Mouse (Mus musculus) embryonic facial prominence, embryonic 14.5 days (tissue): Measurements from ENCODE around the gene Sec14l2. TPM values are rescaled to one million over a fixed set of nuclear protein-coding genes. Genes with fewer than 3 reads are reported as not detected.
"Not testable (repeated sequence)": the region's sequence is repeated elsewhere in the genome, so short reads cannot be mapped to it uniquely, and the experiment has no call there.

Source experiments
- ATAC-seq: fragments of 200-750 bp; cut with Nextera tagmentation; 2 replicates; pipeline ENCODE4 v1.8.0; 2017; ENCODE audit warnings: low read depth, moderate number of reproducible peaks, moderate TSS enrichment
- DNase-seq: peaks from one replicate; pipeline ENCODE4 v3.0.0-alpha.2; 2015; ENCODE audit warnings: low spot score
- H3K27ac ChIP-seq: fragments of 300-500 bp; sonication (generic); replicated peaks from 2 replicates; pipeline ENCODE4 v1.5.1; 2014; ENCODE audit warnings: low read depth, mild to moderate bottlenecking, low read length, moderate library complexity
- H3K27me3 ChIP-seq: fragments of 300-500 bp; sonication (generic); replicated peaks from 2 replicates; pipeline ENCODE4 v1.6.1; 2014; ENCODE audit warnings: low read length; ENCODE audit not compliant: control insufficient read depth, insufficient read depth
- H3K36me3 ChIP-seq: fragments of 300-500 bp; sonication (generic); 2 replicates; pipeline ENCODE4 v1.6.1; 2014; ENCODE audit warnings: low read length, mixed read lengths; ENCODE audit not compliant: control insufficient read depth, insufficient read depth
- H3K4me1 ChIP-seq: fragments of 300-500 bp; sonication (generic); 2 replicates; pipeline ENCODE4 v1.6.1; 2014; ENCODE audit warnings: antibody characterized with exemption, low read length; ENCODE audit not compliant: control insufficient read depth, insufficient read depth
- H3K4me2 ChIP-seq: fragments of 300-500 bp; sonication (generic); 2 replicates; pipeline ENCODE4 v1.6.1; 2014; ENCODE audit warnings: low read depth, mild to moderate bottlenecking, low read length, moderate library complexity, mixed read lengths
- H3K4me3 ChIP-seq: fragments of 300-500 bp; sonication (generic); 2 replicates; pipeline ENCODE4 v1.5.1; 2014; ENCODE audit warnings: low read depth, mild to moderate bottlenecking, low read length
- H3K9ac ChIP-seq: fragments of 300-500 bp; sonication (generic); 2 replicates; pipeline ENCODE4 v1.6.1; 2014; ENCODE audit warnings: low read depth, mild to moderate bottlenecking, low read length, moderate library complexity, mixed read lengths
- H3K9me3 ChIP-seq: fragments of 300-500 bp; sonication (generic); 2 replicates; pipeline ENCODE4 v1.6.1; 2016; ENCODE audit warnings: low read length; ENCODE audit not compliant: control insufficient read depth
- WGBS: fragments of 180-500 bp; shearing (Covaris S2); extraction: QIAGEN DNeasy Blood & Tissue Kit; methylation state at CpG from one replicate; pipeline ENCODE4 v1.1.7; 2014; 5-methylcytosine and 5-hydroxymethylcytosine counted together
- polyA plus RNA-seq: library from polyadenylated mRNA; unstranded; fragments of >200 nt; fragmentation: Nextera tagmentation; extraction: Ambion mirVana; gene quantifications from 2 replicates; pipeline ENCODE4 v1.2.1, GENCODE M21; 2014

Gene Sec14l2
- polyA plus RNA-seq, 1 experiment from 2014 or later, result 2.2 TPM

GRCm38 (mm10) chr11:4121691-4122090, 1.5 kb downstream of the Sec14l2 start:
- 80% methylated on average over 3 of the region's 3 CpGs for WGBS
- Histone ChIP-seq H3K4me1 (peaks cover 6% of the 10 kb centered on the region), H3K9me3 (peaks cover 18% of the 10 kb centered on the region; the same call in 1 of the 2 replicates), H3K4me2 (no peak overlapping the region), H3K27me3 (peaks cover 13% of the 10 kb centered on the region), H3K27ac (no peak overlapping the region), H3K4me3 (no peak overlapping the region), H3K36me3 (no peaks in the 10 kb centered on the region), H3K9ac (no peak overlapping the region)
- ATAC-seq (no peak), DNase-seq (no peak)

DNA sequence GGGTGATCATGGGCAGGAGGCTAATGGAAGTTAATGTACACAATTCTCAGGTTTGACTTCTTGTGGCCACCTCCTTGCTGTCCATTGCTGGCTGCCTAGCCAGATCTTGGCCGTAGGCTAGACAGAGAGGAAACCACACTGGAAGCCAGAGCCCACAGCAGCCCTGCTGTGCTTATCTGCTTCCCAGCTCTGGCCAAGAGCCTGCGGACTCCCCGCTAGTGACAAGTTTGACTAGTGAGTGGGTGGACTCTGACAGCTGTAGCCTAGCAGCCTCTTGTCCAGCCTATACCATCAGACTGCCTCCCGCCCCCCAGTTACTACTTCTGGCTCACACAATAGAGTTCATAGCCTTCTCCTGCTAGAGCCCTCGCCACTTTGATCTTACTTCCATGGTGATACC, 3.6 kb downstream of the Sec14l2 start:
- peaks cover 6% of the 10 kb centered on the region for H3K4me1 ChIP-seq
- no peak for ATAC-seq
- WGBS, result 78% methylated on average over 5 of the region's 5 CpGs

GRCm38 (mm10) chr11:4118081-4118921, 4.9 kb downstream of the Sec14l2 start:
- peak; percentile 84 for DNase-seq
- H3K27ac ChIP-seq, result peak overlapping the region; percentile 65

More for the DNA sequence above, 3.6 kb downstream of the Sec14l2 start:
- DNase-seq, result no peak
- Histone ChIP-seq H3K9me3 (0 out of 2 replicates have a peak, but pooled peaks cover 4% of the 10 kb centered on the region), H3K27ac (no peak overlapping the region), H3K36me3 (no peaks in the 10 kb centered on the region), H3K4me3 (no peak overlapping the region), H3K27me3 (peaks cover 13% of the 10 kb centered on the region), H3K9ac (no peak overlapping the region), H3K4me2 (no peak overlapping the region)

DNA sequence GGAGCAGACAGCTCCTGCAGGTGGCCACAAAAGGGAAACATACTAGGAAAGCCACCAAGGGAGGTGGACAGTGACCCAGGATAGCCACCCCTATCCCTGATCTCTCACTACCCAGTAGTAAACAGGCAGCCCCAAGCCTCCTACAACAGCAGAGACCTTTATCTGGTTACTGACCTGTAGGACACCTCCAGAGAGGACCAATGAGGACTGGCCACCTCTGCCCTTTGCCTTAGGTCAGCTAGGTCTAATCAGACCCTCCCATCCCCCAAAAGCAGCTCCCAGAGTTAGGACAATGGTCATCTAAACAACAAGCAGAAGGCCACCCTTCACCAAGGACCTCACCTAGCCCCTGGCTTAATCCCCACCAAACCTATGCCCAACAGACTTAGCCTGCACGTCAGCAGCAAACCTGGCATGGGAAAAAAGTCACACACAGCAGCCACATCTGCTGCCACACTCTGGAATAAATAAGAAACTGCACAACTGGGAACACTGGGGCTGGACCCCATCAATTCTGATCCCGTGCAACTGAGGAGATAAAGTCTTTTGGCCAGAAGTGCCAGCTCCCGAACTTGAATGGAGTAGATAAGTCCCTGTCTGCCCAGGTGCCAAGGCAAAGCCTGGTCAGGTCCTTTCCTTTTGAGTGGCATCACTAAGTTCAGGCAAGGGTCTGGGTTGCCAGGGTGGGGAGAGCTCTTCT, 5.7 kb downstream of the Sec14l2 start:
- Histone ChIP-seq H3K4me2 (peak overlapping the region; percentile 96), H3K4me3 (peak overlapping the region; percentile 57), H3K9me3 (no peaks in the 10 kb centered on the region), H3K4me1 (peaks cover 6% of the 10 kb centered on the region), H3K36me3 (no peaks in the 10 kb centered on the region), H3K9ac (peak overlapping the region; percentile 76), H3K27ac (no peak overlapping the region), H3K27me3 (peaks cover 13% of the 10 kb centered on the region)
- DNase-seq, result no peak
- no peak for ATAC-seq
- WGBS, result 18% methylated on average over 3 of the region's 3 CpGs

More at GRCm38 (mm10) chr11:4118081-4118921, 4.9 kb downstream of the Sec14l2 start:
- WGBS, result 3% methylated on average over 34 of the region's 41 CpGs
- Histone ChIP-seq H3K27me3 (peaks cover 13% of the 10 kb centered on the region), H3K4me3 (peak overlapping the region; percentile 57), H3K9ac (peak overlapping the region; percentile 76), H3K9me3 (no peaks in the 10 kb centered on the region), H3K4me1 (peaks cover 6% of the 10 kb centered on the region), H3K4me2 (peak overlapping the region; percentile 96), H3K36me3 (no peaks in the 10 kb centered on the region)
- ATAC-seq, result peak; percentile 48

DNA sequence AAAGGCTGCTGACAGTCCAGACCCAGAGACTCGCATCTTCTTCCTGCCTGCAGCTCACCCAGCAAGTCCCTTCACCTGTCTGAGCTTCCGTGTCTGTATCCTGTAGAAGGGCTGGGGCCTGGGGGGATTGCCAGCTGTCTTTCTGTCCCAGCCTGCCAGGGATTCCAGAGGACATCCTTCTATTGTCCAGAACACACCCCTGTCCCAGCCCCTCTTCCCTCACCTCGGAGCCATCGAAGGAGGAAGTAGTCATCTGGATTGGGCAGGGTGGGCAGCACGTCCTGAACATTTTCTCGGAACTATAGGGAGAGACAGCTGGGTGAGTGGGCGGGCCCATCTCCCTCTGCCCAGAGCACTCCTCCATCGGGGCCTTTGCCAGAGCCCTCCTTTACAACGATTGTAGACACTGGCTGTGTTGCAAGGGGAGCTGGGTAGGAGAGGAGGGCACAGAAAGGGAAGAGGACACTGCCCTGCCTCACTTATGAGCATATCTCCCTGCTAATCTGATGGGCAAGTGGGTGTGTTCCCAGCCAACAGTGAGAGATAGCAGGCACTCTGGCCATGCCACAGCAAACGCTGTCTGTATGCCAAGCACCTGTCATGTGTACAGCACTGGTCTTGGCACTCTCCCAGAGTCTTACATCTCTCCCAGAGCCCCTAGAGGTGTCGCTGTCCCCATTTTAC, 6.6 kb downstream of the Sec14l2 start:
- no peak overlapping the region for H3K27ac ChIP-seq
- peaks cover 6% of the 10 kb centered on the region for H3K4me1 ChIP-seq
- ATAC-seq (no peak), DNase-seq (no peak)
- no peak overlapping the region for H3K9ac ChIP-seq
- no peaks in the 10 kb centered on the region for H3K36me3 ChIP-seq
- no peak overlapping the region; the same call in 1 of the 2 replicates for H3K4me2 ChIP-seq
- H3K27me3 ChIP-seq, result peaks cover 13% of the 10 kb centered on the region
- H3K4me3 ChIP-seq, result no peak overlapping the region
- H3K9me3 ChIP-seq, result no peaks in the 10 kb centered on the region
- 46% methylated on average over 11 of the region's 11 CpGs for WGBS

- Histone ChIP-seq H3K9ac (no peak overlapping the region), H3K27me3 (peaks cover 13% of the 10 kb centered on the region), H3K9me3 (no peaks in the 10 kb centered on the region), H3K27ac (no peak overlapping the region), H3K4me2 (no peak overlapping the region), H3K4me1 (peaks cover 6% of the 10 kb centered on the region), H3K4me3 (no peak overlapping the region), H3K36me3 (no peaks in the 10 kb centered on the region)
- 84% methylated on average over 4 of the region's 4 CpGs for WGBS
- no peak for DNase-seq
- ATAC-seq, result no peak
These were observed 7.8 kb downstream of the Sec14l2 start for GRCm38 (mm10) chr11:4115407-4115806.

- peaks cover 13% of the 10 kb centered on the region for H3K27me3 ChIP-seq
- not testable (repeated sequence) for H3K27ac ChIP-seq, H3K4me3 ChIP-seq, H3K9ac ChIP-seq, ATAC-seq, H3K4me2 ChIP-seq, H3K4me1 ChIP-seq, H3K36me3 ChIP-seq, H3K9me3 ChIP-seq, DNase-seq
- WGBS, result 76% methylated on average over 6 of the region's 6 CpGs
These were observed 8.7 kb downstream of the Sec14l2 start for GRCm38 (mm10) chr11:4114541-4114940.

DNA sequence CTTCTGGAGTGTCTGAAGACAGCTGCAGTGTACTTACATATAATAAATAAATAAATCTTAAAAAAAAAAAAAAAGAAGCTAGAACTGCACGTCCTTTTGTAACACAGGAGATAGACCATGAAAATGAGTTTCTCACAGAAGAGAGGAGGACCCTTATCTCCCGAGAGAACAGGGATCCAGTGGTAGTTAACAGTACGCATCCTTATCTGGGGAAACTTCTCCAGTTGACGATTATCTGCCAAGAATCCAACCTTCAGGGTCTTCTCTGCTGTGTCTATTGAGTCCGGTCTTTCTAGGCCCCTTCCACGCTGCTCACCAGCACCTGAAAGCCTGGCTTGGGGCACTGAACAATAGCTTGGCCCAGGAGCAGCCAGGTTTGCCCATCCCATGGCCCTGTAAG, 9.2 kb downstream of the Sec14l2 start:
- Histone ChIP-seq H3K27ac (no peak overlapping the region), H3K4me3 (no peak overlapping the region), H3K4me2 (no peak overlapping the region), H3K9me3 (no peaks in the 10 kb centered on the region), H3K27me3 (peaks cover 10% of the 10 kb centered on the region), H3K9ac (no peak overlapping the region), H3K4me1 (peaks cover 6% of the 10 kb centered on the region), H3K36me3 (no peaks in the 10 kb centered on the region)
- DNase-seq (no peak), ATAC-seq (no peak)
- 75% methylated on average over 6 of the region's 6 CpGs for WGBS
